In the genomic region with DNA sequence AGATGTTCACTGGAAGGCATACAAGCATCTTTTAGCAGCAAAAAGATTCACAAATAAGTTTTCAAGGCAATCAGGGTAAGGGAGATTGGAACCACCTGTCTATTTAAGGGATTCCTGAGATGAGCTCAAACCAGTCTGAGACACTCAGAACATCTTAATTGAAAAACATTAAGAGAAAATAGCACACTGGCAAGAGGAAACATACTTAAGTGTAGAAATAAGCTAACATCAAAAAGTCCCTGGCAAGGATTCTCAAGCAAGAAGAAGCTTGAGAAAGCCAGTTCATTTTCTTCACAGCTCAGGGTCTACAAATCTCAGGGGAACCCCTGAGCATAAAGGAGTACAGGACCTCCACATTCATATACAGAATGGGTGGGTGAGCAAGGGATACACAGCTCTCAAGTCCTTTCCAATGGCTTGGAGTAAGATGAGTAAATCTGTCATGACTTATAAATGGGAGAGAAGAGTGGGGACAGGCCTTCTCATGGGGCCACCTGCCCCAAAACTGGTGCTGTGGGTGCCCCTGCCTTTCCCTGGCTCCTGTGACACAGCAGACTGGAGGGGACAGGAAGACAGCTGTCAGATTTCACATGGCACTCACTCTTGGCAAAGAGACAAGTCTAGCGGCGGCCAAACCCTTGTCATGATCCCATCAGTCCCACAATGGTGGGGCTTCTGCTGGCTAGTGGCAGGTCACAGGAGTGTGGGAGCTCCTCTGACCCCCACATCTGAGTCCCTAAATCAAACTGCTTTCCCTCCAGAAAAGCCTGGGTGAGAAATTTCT, we compare ENCODE assay signal across 9 mouse cellular contexts.
DNase-seq lines count a peak whose midpoint lies in the region; ATAC-seq and TF ChIP-seq lines count a peak whose summit lies in the region.
"Had no signal": no experiment of that assay in that cellular context is flagged by ENCODE, and none has a peak within 500 bp of the region (broad histone marks: within the 10 kb centered on the region; RNA-seq: fewer than 3 reads in every experiment).

No protein-coding gene starts in this region.

- TF ChIP-seq POLR2A in spleen, adult 2 months (IDR thresholded peaks at IDR 0.05; ENCODE audit: low read depth, low read length) = no peak

- no peak overlapping the region for H3K27ac ChIP-seq in forebrain, postnatal 0 days (ENCODE audit: low read depth, low read length)
- H3K27ac ChIP-seq in forebrain, embryonic 12.5 days = no peak overlapping the region
- peak overlapping the region; percentile 50 for H3K27ac ChIP-seq in spleen, adult 2 months (ENCODE audit: insufficient read depth, low read length)
- peak overlapping the region; percentile 37 for H3K27ac ChIP-seq in hindbrain, embryonic 16.5 days (ENCODE audit: low read depth, low read length)
- H3K27ac ChIP-seq: macrophage had no signal

- WGBS in forebrain, postnatal 0 days = 50% methylated on average over 2 of the region's 2 CpGs
- WGBS in forebrain, embryonic 12.5 days = 95% methylated on average over 2 of the region's 2 CpGs
- WGBS in spleen, adult 2 months = 63% methylated on average over 2 of the region's 2 CpGs
- WGBS in hindbrain, embryonic 16.5 days = 76% methylated on average over 2 of the region's 2 CpGs

- H3K9ac ChIP-seq in forebrain, postnatal 0 days = no peak overlapping the region
- H3K9ac ChIP-seq in forebrain, embryonic 12.5 days = no peak overlapping the region
- H3K9ac ChIP-seq in hindbrain, embryonic 16.5 days (ENCODE audit: low read depth, low read length) = no peak overlapping the region

- peak; percentile 24 for DNase-seq in forebrain, postnatal 0 days
- DNase-seq in spleen, adult 2 months (ENCODE audit: low read depth in 1 of 2, low spot score in 2 of 2) = no peak
- no peak for DNase-seq in spleen, postnatal 14 days (ENCODE audit: low spot score in 2 of 2)
- DNase-seq in lung, postnatal 4 days = peak; percentile 77 to 89
- DNase-seq in urinary bladder, postnatal 10 days (ENCODE audit: low spot score) = no peak

- H3K36me3 ChIP-seq in forebrain, postnatal 0 days (ENCODE audit: insufficient read depth) = no peaks in the 10 kb centered on the region
- no peaks in the 10 kb centered on the region for H3K36me3 ChIP-seq in forebrain, embryonic 12.5 days (replicated peaks)
- H3K36me3 ChIP-seq in spleen, adult 2 months (ENCODE audit: control insufficient read depth, insufficient read depth, low read length) = no peaks in the 10 kb centered on the region
- no peaks in the 10 kb centered on the region for H3K36me3 ChIP-seq in hindbrain, embryonic 16.5 days (ENCODE audit: control insufficient read depth, insufficient read depth, low read length)

- H3K27me3 ChIP-seq in forebrain, postnatal 0 days (ENCODE audit: insufficient read depth, low read length) = no peaks in the 10 kb centered on the region; the same call in 1 of the 2 replicates
- no peaks in the 10 kb centered on the region for H3K27me3 ChIP-seq in forebrain, embryonic 12.5 days
- H3K27me3 ChIP-seq in spleen, adult 2 months (ENCODE audit: control insufficient read depth, insufficient read depth, low read length) = no peaks in the 10 kb centered on the region
- H3K27me3 ChIP-seq in hindbrain, embryonic 16.5 days (replicated peaks; ENCODE audit: control insufficient read depth, insufficient read depth, low read length) = no peaks in the 10 kb centered on the region

- H3K4me1 ChIP-seq in forebrain, postnatal 0 days (ENCODE audit: insufficient read depth) = peaks cover 10% of the 10 kb centered on the region; the same call in 1 of the 2 replicates
- H3K4me1 ChIP-seq in forebrain, embryonic 12.5 days = 0 out of 2 replicates have a peak, but pooled peaks cover 3% of the 10 kb centered on the region
- H3K4me1 ChIP-seq in spleen, adult 2 months (ENCODE audit: control insufficient read depth, insufficient read depth, insufficient read length) = no peaks in the 10 kb centered on the region
- H3K4me1 ChIP-seq in hindbrain, embryonic 16.5 days (ENCODE audit: control insufficient read depth, insufficient read depth, low read depth, low read length) = no peaks in the 10 kb centered on the region; the same call in 1 of the 2 replicates

- H3K9me3 ChIP-seq in forebrain, postnatal 0 days (ENCODE audit: low read length) = no peaks in the 10 kb centered on the region
- H3K9me3 ChIP-seq in forebrain, embryonic 12.5 days = no peaks in the 10 kb centered on the region
- no peaks in the 10 kb centered on the region for H3K9me3 ChIP-seq in hindbrain, embryonic 16.5 days (ENCODE audit: control insufficient read depth, low read length)

- no peak for TF ChIP-seq CTCF in forebrain, postnatal 0 days (IDR thresholded peaks at IDR 0.05; ENCODE audit: low read depth)
- no peak for TF ChIP-seq CTCF in spleen, adult 2 months (IDR thresholded peaks at IDR 0.05; ENCODE audit: extremely low read depth, insufficient read depth, insufficient read length, insufficient replicate concordance)

- ATAC-seq in forebrain, postnatal 0 days = no peak
- no peak for ATAC-seq in forebrain, embryonic 12.5 days (ENCODE audit: low FRiP score)
- peak; percentile 72 for ATAC-seq in hindbrain, embryonic 16.5 days
- ATAC-seq in granulocyte monocyte progenitor cell, adult 5-6 weeks (replicated peaks; ENCODE audit: poor library complexity, severe bottlenecking) = no peak

- H3K4me3 ChIP-seq in forebrain, postnatal 0 days (ENCODE audit: low read depth, low read length) = no peak overlapping the region
- no peak overlapping the region for H3K4me3 ChIP-seq in forebrain, embryonic 12.5 days (replicated peaks)
- H3K4me3 ChIP-seq in spleen, adult 2 months (ENCODE audit: extremely low read depth, insufficient read depth, insufficient read length) = no peak overlapping the region
- H3K4me3 ChIP-seq in hindbrain, embryonic 16.5 days (ENCODE audit: low read length) = no peak overlapping the region

- H3K4me2 ChIP-seq in forebrain, postnatal 0 days (ENCODE audit: low read depth) = no peak overlapping the region
- no peak overlapping the region for H3K4me2 ChIP-seq in forebrain, embryonic 12.5 days
- H3K4me2 ChIP-seq in hindbrain, embryonic 16.5 days (ENCODE audit: low read length) = no peak overlapping the region

Comparison
In these comparisons a context has a peak if more than half of its experiments do, and no peak if none do; other contexts are left out.
1. DNase-seq: peak in forebrain, postnatal 0 days (single experiment) and lung, postnatal 4 days (2 of 2); none in spleen, adult 2 months (0 of 2), spleen, postnatal 14 days (0 of 2) and urinary bladder, postnatal 10 days (single experiment).
2. H3K27ac ChIP-seq: peak in spleen, adult 2 months (single experiment) and hindbrain, embryonic 16.5 days (single experiment); none in forebrain, postnatal 0 days (single experiment) and forebrain, embryonic 12.5 days (single experiment).